Mouse (Mus musculus): ENCODE results near the gene Ctps2. TPM values are rescaled to one million over a fixed set of nuclear protein-coding genes. Genes with fewer than 3 reads are reported as not detected.

Gene Ctps2
- polyA plus RNA-seq, 1 experiment from 2014 or later: 106 TPM

DNA sequence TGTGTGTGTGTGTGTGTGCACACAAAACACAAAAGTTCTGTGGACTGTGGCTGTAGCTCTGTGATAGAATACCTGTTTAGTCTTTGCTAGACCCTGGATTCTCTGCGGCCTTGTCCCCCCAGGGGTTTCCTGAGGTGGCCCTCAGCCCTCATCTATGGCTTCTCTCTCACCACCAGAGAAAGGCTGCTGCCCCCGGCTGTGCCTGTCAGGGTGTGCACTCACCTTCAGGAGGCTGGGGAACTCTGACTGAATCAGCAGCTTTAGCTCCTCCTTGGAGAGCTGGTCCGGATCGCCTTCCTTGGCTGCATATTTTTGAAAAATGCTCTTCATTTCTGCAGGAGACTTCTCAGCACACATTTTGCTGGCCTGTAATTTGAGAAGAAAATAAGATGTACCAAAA, 62.8 kb downstream of the Ctps2 start:
- H3K9ac ChIP-seq (ENCODE audit: low read depth, low read length): no peak overlapping the region
- no peak for ATAC-seq
- no peak overlapping the region for H3K4me2 ChIP-seq (ENCODE audit: low read length)
- no peaks in the 10 kb centered on the region for H3K36me3 ChIP-seq (ENCODE audit: control insufficient read depth, insufficient read depth, low read length)
- H3K27ac ChIP-seq (ENCODE audit: low read length): no peak overlapping the region
- 39% methylated on average over 4 of the region's 4 CpGs for WGBS
- no peaks in the 10 kb centered on the region; the same call in 1 of the 2 replicates for H3K27me3 ChIP-seq (ENCODE audit: control insufficient read depth, insufficient read depth, low read depth, low read length)
- no peaks in the 10 kb centered on the region for H3K9me3 ChIP-seq (replicated peaks; ENCODE audit: control insufficient read depth, low read length, poor library complexity, severe bottlenecking)
- H3K4me3 ChIP-seq (ENCODE audit: low read depth, low read length): no peak overlapping the region
- no peaks in the 10 kb centered on the region for H3K4me1 ChIP-seq (ENCODE audit: control insufficient read depth, insufficient read depth, low read length)

DNA sequence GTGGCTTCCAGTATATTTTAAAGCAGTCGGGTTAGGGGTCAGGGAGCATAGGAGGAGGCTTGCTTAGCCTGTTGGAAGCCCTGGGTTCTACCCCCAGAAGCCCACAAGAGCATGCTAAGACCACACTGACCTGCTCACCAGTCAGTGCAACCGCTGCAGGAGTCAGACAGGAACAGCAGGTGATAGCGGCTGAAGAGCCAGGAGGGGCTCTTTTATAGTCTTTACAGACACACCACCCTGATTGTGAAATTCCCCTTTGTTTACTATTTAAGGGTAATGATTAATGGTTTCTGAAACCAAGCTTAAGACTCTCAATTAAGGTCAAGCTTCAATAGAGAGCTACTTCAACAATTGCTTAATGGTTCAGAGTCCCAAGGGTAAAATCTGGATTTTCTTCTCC, 63.3 kb downstream of the Ctps2 start, which contains the start of gene S100g:
Gene S100g (minus strand): TSS at position 217 of the 400 bp plus-strand sequence.
- H3K4me2 ChIP-seq (ENCODE audit: low read length): no peak within 1 kb of the TSS
- 38% methylated on average over 3 of the region's 3 CpGs for WGBS
- H3K27me3 ChIP-seq (ENCODE audit: control insufficient read depth, insufficient read depth, low read depth, low read length): no peaks in the 10 kb centered on the region; the same call in 1 of the 2 replicates
- H3K9me3 ChIP-seq (replicated peaks; ENCODE audit: control insufficient read depth, low read length, poor library complexity, severe bottlenecking): no peaks in the 10 kb centered on the region
- no peak within 1 kb of the TSS for H3K9ac ChIP-seq (ENCODE audit: low read depth, low read length)
- H3K4me1 ChIP-seq (ENCODE audit: control insufficient read depth, insufficient read depth, low read length): no peaks in the 10 kb centered on the region
- ATAC-seq: no peak
- H3K27ac ChIP-seq (ENCODE audit: low read length): no peak within 1 kb of the TSS
- no peaks in the 10 kb centered on the region for H3K36me3 ChIP-seq (ENCODE audit: control insufficient read depth, insufficient read depth, low read length)
- H3K4me3 ChIP-seq (ENCODE audit: low read depth, low read length): no peak within 1 kb of the TSS

DNA sequence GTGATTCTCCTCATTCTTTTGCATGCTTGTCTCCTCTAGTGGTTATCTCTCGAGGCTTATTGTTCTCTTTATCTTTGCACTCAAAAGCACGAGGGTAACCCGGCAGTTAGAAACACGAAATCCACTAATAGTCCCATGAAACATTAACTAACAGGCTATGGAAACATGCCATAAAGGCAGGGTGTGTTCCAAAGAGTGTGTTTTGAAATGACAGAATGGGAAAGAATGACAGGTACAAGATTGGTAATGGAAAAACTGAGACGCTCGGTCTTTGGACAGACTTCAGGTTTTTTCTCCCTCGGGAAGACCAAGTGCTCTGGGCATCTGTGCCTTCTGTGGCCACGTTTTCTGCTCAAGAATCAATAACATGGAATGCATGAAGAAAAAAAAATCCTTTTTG, 66.4 kb downstream of the Ctps2 start:
- Histone ChIP-seq H3K36me3 (ENCODE audit: control insufficient read depth, insufficient read depth, low read length) (no peaks in the 10 kb centered on the region), H3K4me2 (ENCODE audit: low read length) (no peak overlapping the region), H3K27me3 (ENCODE audit: control insufficient read depth, insufficient read depth, low read depth, low read length) (no peaks in the 10 kb centered on the region; the same call in 1 of the 2 replicates), H3K4me1 (ENCODE audit: control insufficient read depth, insufficient read depth, low read length) (no peaks in the 10 kb centered on the region), H3K27ac (ENCODE audit: low read length) (no peak overlapping the region), H3K9me3 (replicated peaks; ENCODE audit: control insufficient read depth, low read length, poor library complexity, severe bottlenecking) (no peaks in the 10 kb centered on the region), H3K4me3 (ENCODE audit: low read depth, low read length) (no peak overlapping the region), H3K9ac (ENCODE audit: low read depth, low read length) (no peak overlapping the region)
- 75% methylated on average over 8 of the region's 8 CpGs for WGBS
- no peak for ATAC-seq

DNA sequence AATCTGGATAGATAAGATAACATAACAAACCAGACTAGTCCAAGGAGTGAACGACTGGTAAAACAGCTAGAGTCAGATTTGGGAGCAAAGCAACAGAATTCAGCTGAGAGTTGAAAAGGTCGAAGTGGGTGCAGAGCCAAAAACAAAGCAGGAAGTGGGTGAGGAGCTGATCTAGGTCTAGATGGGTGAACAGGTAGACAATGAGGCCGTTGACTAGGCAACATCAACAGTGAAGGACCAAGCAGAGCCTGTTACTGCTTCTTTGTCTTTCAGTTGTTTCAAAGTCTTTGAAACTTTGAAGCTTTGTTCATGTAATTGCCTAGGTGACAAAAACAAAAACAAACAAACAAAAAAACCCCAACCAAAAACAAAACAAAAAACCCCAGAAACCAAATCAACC, 75.2 kb downstream of the Ctps2 start:
- Histone ChIP-seq H3K27me3 (ENCODE audit: control insufficient read depth, insufficient read depth, low read depth, low read length) (no peaks in the 10 kb centered on the region), H3K4me2 (ENCODE audit: low read length) (no peak overlapping the region), H3K27ac (ENCODE audit: low read length) (no peak overlapping the region), H3K4me3 (ENCODE audit: low read depth, low read length) (no peak overlapping the region), H3K9me3 (replicated peaks; ENCODE audit: control insufficient read depth, low read length, poor library complexity, severe bottlenecking) (no peaks in the 10 kb centered on the region), H3K4me1 (ENCODE audit: control insufficient read depth, insufficient read depth, low read length) (no peaks in the 10 kb centered on the region), H3K9ac (ENCODE audit: low read depth, low read length) (no peak overlapping the region), H3K36me3 (ENCODE audit: control insufficient read depth, insufficient read depth, low read length) (no peaks in the 10 kb centered on the region; the same call in 1 of the 2 replicates)
- WGBS: 83% methylated on average over 3 of the region's 3 CpGs
- no peak for ATAC-seq

DNA sequence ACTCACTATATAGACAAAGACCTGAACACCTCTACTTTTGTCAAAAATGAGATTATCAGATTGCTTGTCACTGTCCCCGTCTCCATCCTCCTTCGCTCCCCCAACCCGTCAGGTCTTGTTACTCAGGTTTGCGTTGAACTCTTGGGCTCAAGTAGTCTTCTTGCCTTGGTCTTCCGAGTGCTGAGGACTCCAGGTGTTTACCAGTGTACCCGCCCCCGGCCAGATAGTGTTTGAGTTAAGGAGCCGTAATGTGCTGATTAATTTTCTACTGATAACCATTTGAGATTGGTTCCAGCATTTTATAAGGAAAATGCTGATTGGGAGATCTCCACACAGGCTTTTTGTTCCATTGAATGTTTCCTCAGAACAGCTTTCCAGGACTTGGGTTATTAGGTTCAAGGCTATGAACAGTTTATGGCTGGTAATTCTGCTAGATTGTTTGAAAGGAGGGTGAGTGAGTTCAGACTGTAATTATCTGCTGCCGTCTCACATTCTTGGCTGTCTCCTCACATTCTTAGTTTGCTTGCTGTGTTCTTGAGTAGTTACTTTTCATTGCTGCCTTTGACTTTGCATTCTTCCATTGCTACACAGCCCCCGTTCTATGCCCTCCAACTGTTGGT, 85.9 kb downstream of the Ctps2 start:
- WGBS: 94% methylated on average over 10 of the region's 10 CpGs
- no peak overlapping the region for H3K4me2 ChIP-seq (ENCODE audit: low read length)

DNA sequence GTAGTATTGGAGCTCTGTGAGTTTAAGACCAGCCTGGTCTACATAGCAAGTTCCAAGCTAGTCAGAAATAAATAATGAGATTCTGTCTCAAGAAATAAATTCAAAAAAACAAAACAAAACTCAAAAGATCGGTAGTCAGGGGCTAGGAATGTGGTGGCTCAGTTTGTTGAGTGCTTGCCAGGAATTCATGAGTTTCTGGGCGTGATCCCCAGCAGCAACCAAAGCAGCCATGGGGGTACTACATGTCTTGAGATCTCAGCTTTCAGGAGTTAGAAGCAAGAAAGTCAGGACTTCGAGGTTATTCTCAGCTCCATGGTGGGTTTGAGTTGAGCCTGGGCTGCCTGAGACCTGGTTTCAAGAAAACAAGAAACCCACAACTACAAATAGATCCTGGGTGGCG, 90.4 kb downstream of the Ctps2 start:
- no peak for ATAC-seq
- 86% methylated on average over 4 of the region's 4 CpGs for WGBS
- no peak overlapping the region for H3K4me3 ChIP-seq (ENCODE audit: low read depth, low read length)
- no peaks in the 10 kb centered on the region for H3K9me3 ChIP-seq (replicated peaks; ENCODE audit: control insufficient read depth, low read length, poor library complexity, severe bottlenecking)
- H3K27ac ChIP-seq (ENCODE audit: low read length): no peak overlapping the region
- H3K27me3 ChIP-seq (ENCODE audit: control insufficient read depth, insufficient read depth, low read depth, low read length): no peaks in the 10 kb centered on the region
- H3K4me1 ChIP-seq (ENCODE audit: control insufficient read depth, insufficient read depth, low read length): no peaks in the 10 kb centered on the region
- no peak overlapping the region for H3K4me2 ChIP-seq (ENCODE audit: low read length)
- no peak overlapping the region for H3K9ac ChIP-seq (ENCODE audit: low read depth, low read length)
- no peaks in the 10 kb centered on the region for H3K36me3 ChIP-seq (ENCODE audit: control insufficient read depth, insufficient read depth, low read length)

More for the DNA sequence above, 85.9 kb downstream of the Ctps2 start:
- no peak for ATAC-seq
- H3K27ac ChIP-seq (ENCODE audit: low read length): no peak overlapping the region
- H3K27me3 ChIP-seq (ENCODE audit: control insufficient read depth, insufficient read depth, low read depth, low read length): no peaks in the 10 kb centered on the region
- no peaks in the 10 kb centered on the region for H3K36me3 ChIP-seq (ENCODE audit: control insufficient read depth, insufficient read depth, low read length)
- no peak overlapping the region for H3K9ac ChIP-seq (ENCODE audit: low read depth, low read length)
- H3K9me3 ChIP-seq (replicated peaks; ENCODE audit: control insufficient read depth, low read length, poor library complexity, severe bottlenecking): no peaks in the 10 kb centered on the region
- no peaks in the 10 kb centered on the region for H3K4me1 ChIP-seq (ENCODE audit: control insufficient read depth, insufficient read depth, low read length)
- H3K4me3 ChIP-seq (ENCODE audit: low read depth, low read length): no peak overlapping the region

DNA sequence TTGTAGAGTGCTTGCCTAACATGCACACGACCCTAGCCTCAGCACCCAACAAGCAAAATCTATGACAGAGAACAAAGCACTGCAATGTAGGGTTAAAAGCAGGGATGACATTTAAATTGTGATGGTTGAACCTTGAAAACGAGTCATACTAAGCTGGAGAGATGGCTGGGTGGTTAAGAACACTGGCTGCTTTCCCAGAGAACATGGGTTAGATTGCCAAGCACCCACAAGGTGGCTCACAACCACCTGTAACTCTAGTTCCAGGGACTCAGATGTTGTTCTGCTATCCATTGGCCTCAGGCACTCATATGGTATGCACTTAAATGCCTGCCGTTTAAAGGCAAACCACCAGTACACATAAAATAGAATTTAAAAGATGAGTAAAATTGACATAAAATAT, 91.1 kb downstream of the Ctps2 start:
- Histone ChIP-seq H3K36me3 (ENCODE audit: control insufficient read depth, insufficient read depth, low read length) (0 out of 2 replicates have a peak, but pooled peaks cover 5% of the 10 kb centered on the region), H3K4me1 (ENCODE audit: control insufficient read depth, insufficient read depth, low read length) (no peaks in the 10 kb centered on the region), H3K4me2 (ENCODE audit: low read length) (no peak overlapping the region), H3K27ac (ENCODE audit: low read length) (no peak overlapping the region), H3K9me3 (replicated peaks; ENCODE audit: control insufficient read depth, low read length, poor library complexity, severe bottlenecking) (no peaks in the 10 kb centered on the region), H3K9ac (ENCODE audit: low read depth, low read length) (no peak overlapping the region), H3K4me3 (ENCODE audit: low read depth, low read length) (no peak overlapping the region), H3K27me3 (ENCODE audit: control insufficient read depth, insufficient read depth, low read depth, low read length) (no peaks in the 10 kb centered on the region)
- WGBS: 79% methylated on average over 3 of the region's 3 CpGs
- ATAC-seq: no peak

DNA sequence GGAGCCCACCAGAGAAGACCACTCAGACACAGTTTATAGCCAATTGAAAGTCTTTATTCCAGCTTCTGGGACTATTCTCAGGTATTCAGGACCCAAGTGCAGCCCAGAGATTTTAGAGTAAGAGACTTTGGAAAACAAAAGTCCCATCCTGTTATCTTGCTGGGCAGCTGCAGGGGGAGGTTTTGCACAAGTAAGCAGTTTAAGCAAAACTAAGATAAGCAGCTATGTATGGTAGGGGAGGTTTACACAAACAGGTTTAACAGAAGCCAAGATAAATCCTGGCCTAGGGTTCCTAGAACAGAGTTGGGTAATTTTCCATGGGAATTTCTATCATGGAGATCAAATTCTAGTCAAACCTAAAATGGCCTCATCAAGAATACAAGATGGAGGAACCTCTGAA, 126.8 kb downstream of the Ctps2 start:
- ATAC-seq: no peak
- Histone ChIP-seq H3K9me3 (replicated peaks; ENCODE audit: control insufficient read depth, low read length, poor library complexity, severe bottlenecking) (no peaks in the 10 kb centered on the region), H3K4me1 (ENCODE audit: control insufficient read depth, insufficient read depth, low read length) (no peaks in the 10 kb centered on the region), H3K27ac (ENCODE audit: low read length) (no peak overlapping the region), H3K4me2 (ENCODE audit: low read length) (no peak overlapping the region), H3K4me3 (ENCODE audit: low read depth, low read length) (no peak overlapping the region), H3K9ac (ENCODE audit: low read depth, low read length) (no peak overlapping the region), H3K36me3 (ENCODE audit: control insufficient read depth, insufficient read depth, low read length) (no peaks in the 10 kb centered on the region), H3K27me3 (ENCODE audit: control insufficient read depth, insufficient read depth, low read depth, low read length) (no peaks in the 10 kb centered on the region)

DNA sequence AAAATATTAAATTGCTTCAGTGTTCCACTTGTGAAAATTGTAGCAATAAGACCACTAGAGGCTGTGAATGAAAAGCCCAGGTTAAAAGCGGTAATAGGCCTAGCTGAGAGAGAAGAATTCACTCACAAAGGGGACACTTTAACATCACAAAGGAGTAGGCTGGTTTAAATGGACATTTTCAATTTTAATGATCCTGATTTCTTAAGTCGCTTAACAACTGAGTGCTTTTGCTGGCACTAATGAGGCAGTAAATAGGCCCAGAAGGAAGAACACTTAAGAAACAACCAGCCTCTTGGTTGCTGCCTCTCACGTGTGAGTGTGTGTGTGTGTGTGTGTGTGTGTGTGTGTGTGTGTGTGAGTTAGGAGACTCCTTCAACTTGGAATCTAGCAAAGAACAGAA, 137.7 kb downstream of the Ctps2 start:
- Histone ChIP-seq H3K4me2 (ENCODE audit: low read length) (no peak overlapping the region), H3K4me3 (ENCODE audit: low read depth, low read length) (no peak overlapping the region), H3K27ac (ENCODE audit: low read length) (no peak overlapping the region), H3K9me3 (replicated peaks; ENCODE audit: control insufficient read depth, low read length, poor library complexity, severe bottlenecking) (no peaks in the 10 kb centered on the region), H3K4me1 (ENCODE audit: control insufficient read depth, insufficient read depth, low read length) (no peaks in the 10 kb centered on the region), H3K9ac (ENCODE audit: low read depth, low read length) (no peak overlapping the region), H3K27me3 (ENCODE audit: control insufficient read depth, insufficient read depth, low read depth, low read length) (peaks cover 7% of the 10 kb centered on the region), H3K36me3 (ENCODE audit: control insufficient read depth, insufficient read depth, low read length) (no peaks in the 10 kb centered on the region)
- ATAC-seq: no peak
- WGBS: 58% methylated on average over 3 of the region's 3 CpGs
